Comparison of ENCODE assay signal across 9 mouse cellular contexts in the genomic region with DNA sequence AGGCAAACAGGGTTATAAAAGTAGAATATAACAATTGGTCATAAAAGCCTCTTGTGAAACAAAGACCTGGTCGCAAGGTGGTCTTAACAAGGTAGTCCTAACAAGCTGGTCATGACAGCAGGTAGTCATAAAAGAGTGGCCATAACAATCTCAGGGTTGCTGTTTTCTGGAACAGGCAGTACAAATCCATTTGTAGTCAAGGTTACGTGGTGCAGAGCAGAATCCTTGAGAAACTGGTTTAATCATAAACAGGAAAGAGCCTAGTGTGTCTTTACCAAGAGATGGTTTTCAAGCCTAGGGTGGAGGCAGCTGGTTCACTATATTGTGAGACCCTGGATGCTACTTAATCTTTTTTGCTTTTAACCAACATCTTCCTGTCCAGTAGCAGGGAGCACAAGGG.
"Had no signal": no experiment of that assay in that cellular context is flagged by ENCODE, and none has a peak within 500 bp of the region (broad histone marks: within the 10 kb centered on the region; RNA-seq: fewer than 3 reads in every experiment).

No protein-coding gene starts in this region.

- H3K4me3 ChIP-seq: midbrain, embryonic 12.5 days; neural tube, embryonic 13.5 days had no signal

- DNase-seq: kidney, adult 11 months; left cerebral cortex, postnatal 4 days; lung, adult 18-20 months; right cerebral cortex, postnatal 14 days; thymus, postnatal 4 days had no signal

- H3K27me3 ChIP-seq: midbrain, embryonic 12.5 days; neural tube, embryonic 13.5 days had no signal

- H3K27ac ChIP-seq: liver, embryonic 14.5 days; midbrain, embryonic 12.5 days; neural tube, embryonic 13.5 days had no signal

- ATAC-seq: midbrain, embryonic 16.5 days had no signal

- H3K4me2 ChIP-seq: midbrain, embryonic 12.5 days; neural tube, embryonic 13.5 days had no signal

- H3K9me3 ChIP-seq: midbrain, embryonic 12.5 days; neural tube, embryonic 13.5 days had no signal

- H3K9ac ChIP-seq: liver, embryonic 14.5 days; midbrain, embryonic 12.5 days; neural tube, embryonic 13.5 days had no signal

- H3K36me3 ChIP-seq: midbrain, embryonic 12.5 days; neural tube, embryonic 13.5 days had no signal
